Comparison of ENCODE assay signal across 9 mouse cellular contexts in genomic region chr11:49168839-49169611, GRCm38 (mm10). TPM values are rescaled to one million over a fixed set of nuclear protein-coding genes. Genes with fewer than 3 reads are reported as not detected.
DNase-seq lines count a peak whose midpoint lies in the region; ATAC-seq and TF ChIP-seq lines count a peak whose summit lies in the region.
"Had no signal": no experiment of that assay in that cellular context is flagged by ENCODE, and none has a peak within 500 bp of the region (broad histone marks: within the 10 kb centered on the region; RNA-seq: fewer than 3 reads in every experiment).

No protein-coding gene starts in this region.

- no peak overlapping the region for H3K4me3 ChIP-seq in thymus, adult 2 months (ENCODE audit: control insufficient read depth, insufficient read depth, low read length)
- H3K4me3 ChIP-seq in kidney, embryonic 16.5 days (ENCODE audit: low read length), result peak overlapping the region; percentile 35
- H3K4me3 ChIP-seq in testis, adult 2 months (ENCODE audit: control insufficient read depth, low read depth, low read length), result peak overlapping the region; percentile 56
- H3K4me3 ChIP-seq in cerebellum, adult 2 months (replicated peaks; ENCODE audit: insufficient read depth, low read depth, low read length), result no peak overlapping the region
- H3K4me3 ChIP-seq: myocyte had no signal

- ATAC-seq in kidney, embryonic 16.5 days (ENCODE audit: low FRiP score, low TSS enrichment), result peak; percentile 78
- peak; percentile 60 for ATAC-seq in megakaryocyte-erythroid progenitor cell, adult 5-6 weeks (replicated peaks; ENCODE audit: low FRiP score, low TSS enrichment, poor library complexity, severe bottlenecking)

- TF ChIP-seq POLR2A in thymus, adult 2 months (IDR thresholded peaks at IDR 0.05; ENCODE audit: control insufficient read depth, extremely low read depth, insufficient read depth, low read length, poor library complexity), result no peak
- no peak for TF ChIP-seq POLR2A in testis, adult 2 months (IDR thresholded peaks at IDR 0.05; ENCODE audit: control insufficient read depth, low read depth, low read length)
- no peak for TF ChIP-seq POLR2A in cerebellum, adult 2 months (IDR thresholded peaks at IDR 0.05; ENCODE audit: borderline replicate concordance, insufficient read depth, low read length)

- H3K9ac ChIP-seq in kidney, embryonic 16.5 days (replicated peaks; ENCODE audit: low read length), result 0 out of 2 replicates have a peak overlapping the region, but pooled peaks have one; percentile 7

- DNase-seq in adrenal gland, postnatal 25 days, result peak; percentile 18
- no peak for DNase-seq in adrenal gland, postnatal 4 days (ENCODE audit: low spot score in 2 of 2)
- peak; percentile 7 for DNase-seq in thymus, postnatal 14 days
- DNase-seq in thymus, adult 2 months, result no peak
- no peak for DNase-seq in cerebellum, adult 2 months

- WGBS in thymus, adult 2 months, result 35% methylated on average over 50 of the region's 50 CpGs
- WGBS in kidney, embryonic 16.5 days, result 6% methylated on average over 50 of the region's 50 CpGs
- 6% methylated on average over 50 of the region's 50 CpGs for WGBS in cerebellum, adult 2 months

- TF ChIP-seq CTCF in thymus, adult 2 months (IDR thresholded peaks at IDR 0.05; ENCODE audit: borderline replicate concordance, control insufficient read depth, extremely low read depth, insufficient read depth, low read length, poor library complexity), result no peak
- no peak for TF ChIP-seq CTCF in testis, adult 2 months (IDR thresholded peaks at IDR 0.05; ENCODE audit: control insufficient read depth, insufficient read depth, insufficient replicate concordance, low read depth, low read length)
- no peak for TF ChIP-seq CTCF in cerebellum, adult 2 months (IDR thresholded peaks at IDR 0.05; ENCODE audit: borderline replicate concordance, insufficient read depth, low read depth, low read length)

- no peaks in the 10 kb centered on the region; the same call in 1 of the 2 replicates for H3K27me3 ChIP-seq in thymus, adult 2 months (ENCODE audit: control insufficient read depth, insufficient read depth, low read length)
- H3K27me3 ChIP-seq in kidney, embryonic 16.5 days (ENCODE audit: insufficient read depth, low read length), result peaks cover 10% of the 10 kb centered on the region; the same call in 1 of the 2 replicates
- no peaks in the 10 kb centered on the region for H3K27me3 ChIP-seq in testis, adult 2 months (ENCODE audit: control insufficient read depth, insufficient read depth, low read length)
- no peaks in the 10 kb centered on the region for H3K27me3 ChIP-seq in cerebellum, adult 2 months (ENCODE audit: control insufficient read depth, insufficient read depth, low read length)

- no peaks in the 10 kb centered on the region for H3K36me3 ChIP-seq in thymus, adult 2 months (ENCODE audit: control insufficient read depth, insufficient read depth, low read length)
- no peaks in the 10 kb centered on the region for H3K36me3 ChIP-seq in kidney, embryonic 16.5 days (ENCODE audit: insufficient read depth, low read length)
- H3K36me3 ChIP-seq in testis, adult 2 months (ENCODE audit: control insufficient read depth, insufficient read depth, low read length), result no peaks in the 10 kb centered on the region

- H3K9me3 ChIP-seq in kidney, embryonic 16.5 days (ENCODE audit: low read length), result peaks cover 4% of the 10 kb centered on the region; the same call in 1 of the 2 replicates

- H3K4me1 ChIP-seq in thymus, adult 2 months (replicated peaks; ENCODE audit: control insufficient read depth, insufficient read depth, low read length), result no peaks in the 10 kb centered on the region
- peaks cover 5% of the 10 kb centered on the region; the same call in 1 of the 2 replicates for H3K4me1 ChIP-seq in kidney, embryonic 16.5 days (ENCODE audit: insufficient read depth, low read length)
- H3K4me1 ChIP-seq in testis, adult 2 months (ENCODE audit: control insufficient read depth, insufficient read depth, low read length), result peaks cover 8% of the 10 kb centered on the region
- no peaks in the 10 kb centered on the region for H3K4me1 ChIP-seq in cerebellum, adult 2 months (ENCODE audit: control insufficient read depth, insufficient read depth, low read length)

- no peak overlapping the region for H3K27ac ChIP-seq in thymus, adult 2 months (ENCODE audit: control insufficient read depth, insufficient read depth, low read length)
- H3K27ac ChIP-seq in kidney, embryonic 16.5 days (ENCODE audit: low read length), result no peak overlapping the region
- H3K27ac ChIP-seq in testis, adult 2 months (ENCODE audit: control insufficient read depth, insufficient read depth, low read depth, low read length), result no peak overlapping the region
- H3K27ac ChIP-seq in cerebellum, adult 2 months (ENCODE audit: insufficient read depth, low read length), result no peak overlapping the region

- H3K4me2 ChIP-seq in kidney, embryonic 16.5 days (replicated peaks; ENCODE audit: low read depth, low read length), result peak overlapping the region; percentile 56

RNA-seq across cellular contexts. Expression of gene Olfr1394, which starts 14.8 kb away (rescaled TPM):
- not detected in 2 replicates for total RNA-seq in adrenal gland, postnatal 25 days (2021)
- total RNA-seq in adrenal gland, postnatal 4 days (2021), result not detected
- not detected in 2 replicates for polyA plus RNA-seq in thymus, adult 2 months (2012; rRNA removed)
- not detected in 2 replicates for polyA plus RNA-seq in kidney, embryonic 16.5 days (2015; fragmentation: Nextera tagmentation; extraction: Ambion mirVana)
- total RNA-seq in megakaryocyte-erythroid progenitor cell, adult 5-6 weeks (2014; fragmentation: Nextera tagmentation), result not detected in 2 replicates
- not detected in 2 replicates for total RNA-seq in megakaryocyte-erythroid progenitor cell, adult 5-6 weeks (2017)
- not detected in 2 replicates for polyA plus RNA-seq in testis, adult 2 months (2012; rRNA removed)
- not detected in 2 replicates for polyA plus RNA-seq in cerebellum, adult 2 months (2012; rRNA removed)
- polyA plus RNA-seq: myocyte had no signal

RNA-seq across cellular contexts. Expression of gene Btnl9, which starts 17.9 kb away (rescaled TPM):
- total RNA-seq in adrenal gland, postnatal 25 days (2021), result 23.7 and 26.6 TPM in 2 replicates
- total RNA-seq in adrenal gland, postnatal 4 days (2021), result 10 to 100 TPM; 15.6 to 16.7 TPM
- polyA plus RNA-seq in thymus, adult 2 months (2012; rRNA removed), result 2.6 and 3.0 TPM in 2 replicates
- polyA plus RNA-seq in kidney, embryonic 16.5 days (2015; fragmentation: Nextera tagmentation; extraction: Ambion mirVana), result 4.4 and 4.6 TPM in 2 replicates
- 0.72 and 2.4 TPM in 2 replicates for total RNA-seq in megakaryocyte-erythroid progenitor cell, adult 5-6 weeks (2014; fragmentation: Nextera tagmentation)
- 1.8 and 5.6 TPM in 2 replicates for total RNA-seq in megakaryocyte-erythroid progenitor cell, adult 5-6 weeks (2017)
- 0.04 TPM in 2 replicates for polyA plus RNA-seq in testis, adult 2 months (2012; rRNA removed)
- 0.11 TPM in 1 of 2 replicates, not detected in the other for polyA plus RNA-seq in cerebellum, adult 2 months (2012; rRNA removed)
- polyA plus RNA-seq: myocyte had no signal

RNA-seq across cellular contexts. Expression of gene Olfr1395, which starts 27.0 kb away (rescaled TPM):
- not detected in 2 replicates for total RNA-seq in adrenal gland, postnatal 25 days (2021)
- total RNA-seq in adrenal gland, postnatal 4 days (2021), result not detected
- not detected in 2 replicates for polyA plus RNA-seq in thymus, adult 2 months (2012; rRNA removed)
- polyA plus RNA-seq in kidney, embryonic 16.5 days (2015; fragmentation: Nextera tagmentation; extraction: Ambion mirVana), result not detected in 2 replicates
- total RNA-seq in megakaryocyte-erythroid progenitor cell, adult 5-6 weeks (2014; fragmentation: Nextera tagmentation), result not detected in 2 replicates
- total RNA-seq in megakaryocyte-erythroid progenitor cell, adult 5-6 weeks (2017), result not detected in 2 replicates
- polyA plus RNA-seq in testis, adult 2 months (2012; rRNA removed), result not detected in 2 replicates
- polyA plus RNA-seq in cerebellum, adult 2 months (2012; rRNA removed), result 0.11 TPM in 1 of 2 replicates, not detected in the other
- polyA plus RNA-seq: myocyte had no signal

RNA-seq across cellular contexts. Expression of gene Zfp62, which starts 34.1 kb away (rescaled TPM):
- total RNA-seq in adrenal gland, postnatal 25 days (2021), result 36.2 and 38.8 TPM in 2 replicates
- 10 to 100 TPM; 47.3 to 48.7 TPM for total RNA-seq in adrenal gland, postnatal 4 days (2021)
- polyA plus RNA-seq in thymus, adult 2 months (2012; rRNA removed), result 6.0 TPM in 2 replicates
- 45.6 and 46.3 TPM in 2 replicates for polyA plus RNA-seq in kidney, embryonic 16.5 days (2015; fragmentation: Nextera tagmentation; extraction: Ambion mirVana)
- 56.5 and 67.6 TPM in 2 replicates for total RNA-seq in megakaryocyte-erythroid progenitor cell, adult 5-6 weeks (2014; fragmentation: Nextera tagmentation)
- total RNA-seq in megakaryocyte-erythroid progenitor cell, adult 5-6 weeks (2017), result 102 and 160 TPM in 2 replicates
- polyA plus RNA-seq in testis, adult 2 months (2012; rRNA removed), result 4.7 and 5.4 TPM in 2 replicates
- 22.6 and 24.6 TPM in 2 replicates for polyA plus RNA-seq in cerebellum, adult 2 months (2012; rRNA removed)

RNA-seq across cellular contexts. Expression of gene Olfr1396, which starts 54.4 kb away (rescaled TPM):
- total RNA-seq in adrenal gland, postnatal 25 days (2021), result 0.58 and 0.86 TPM in 2 replicates
- total RNA-seq in adrenal gland, postnatal 4 days (2021), result under 1 TPM; 0.25 TPM
- polyA plus RNA-seq in thymus, adult 2 months (2012; rRNA removed), result 0.19 TPM in 1 of 2 replicates, not detected in the other
- polyA plus RNA-seq in kidney, embryonic 16.5 days (2015; fragmentation: Nextera tagmentation; extraction: Ambion mirVana), result 0.12 TPM in 1 of 2 replicates, not detected in the other
- not detected in 2 replicates for total RNA-seq in megakaryocyte-erythroid progenitor cell, adult 5-6 weeks (2014; fragmentation: Nextera tagmentation)
- total RNA-seq in megakaryocyte-erythroid progenitor cell, adult 5-6 weeks (2017), result not detected in 2 replicates
- not detected in 2 replicates for polyA plus RNA-seq in testis, adult 2 months (2012; rRNA removed)
- not detected in 2 replicates for polyA plus RNA-seq in cerebellum, adult 2 months (2012; rRNA removed)
- polyA plus RNA-seq: myocyte had no signal

Comparison
In these comparisons a context has a peak if more than half of its experiments do, and no peak if none do; other contexts are left out.
1. DNase-seq: peak in adrenal gland, postnatal 25 days (single experiment) and thymus, postnatal 14 days (single experiment); none in adrenal gland, postnatal 4 days (0 of 2), thymus, adult 2 months (single experiment) and cerebellum, adult 2 months (0 of 2).
2. H3K4me3 ChIP-seq: peak in kidney, embryonic 16.5 days (single experiment) and testis, adult 2 months (single experiment); none in thymus, adult 2 months (single experiment) and cerebellum, adult 2 months (single experiment).